Mouse (Mus musculus) lung, embryonic 14.5 days (tissue): ENCODE measurements around the gene Kdm2b. TPM values are rescaled to one million over a fixed set of nuclear protein-coding genes. Genes with fewer than 3 reads are reported as not detected.

ENCODE experiments used
- ATAC-seq: fragments of 200-750 bp; cut with Nextera tagmentation; 2 replicates; pipeline ENCODE4 v1.8.0; 2017; ENCODE audit warnings: mild to moderate bottlenecking, moderate TSS enrichment, moderate library complexity; ENCODE audit not compliant: insufficient read depth
- DNase-seq: peaks from one replicate; pipeline ENCODE4 v3.0.0-alpha.2; 2015
- H3K27ac ChIP-seq: fragments of 300-500 bp; sonication (generic); 2 replicates; pipeline ENCODE4 v1.5.1; 2014; ENCODE audit warnings: low read depth, mild to moderate bottlenecking, moderate library complexity
- H3K27me3 ChIP-seq: fragments of 300-500 bp; sonication (generic); 2 replicates; pipeline ENCODE4 v1.6.1; 2014; ENCODE audit warnings: low read length, control low read depth; ENCODE audit not compliant: insufficient read depth
- H3K36me3 ChIP-seq: fragments of 300-500 bp; sonication (generic); 2 replicates; pipeline ENCODE4 v1.6.1; 2014; ENCODE audit warnings: control low read depth; ENCODE audit not compliant: insufficient read depth
- H3K4me1 ChIP-seq: fragments of 300-500 bp; sonication (generic); 2 replicates; pipeline ENCODE4 v1.6.1; 2014; ENCODE audit warnings: antibody characterized with exemption, control low read depth; ENCODE audit not compliant: insufficient read depth
- H3K4me2 ChIP-seq: fragments of 300-500 bp; sonication (generic); 2 replicates; pipeline ENCODE4 v1.6.1; 2014; ENCODE audit warnings: mild to moderate bottlenecking
- H3K4me3 ChIP-seq: fragments of 300-500 bp; sonication (generic); 2 replicates; pipeline ENCODE4 v1.5.1; 2014; ENCODE audit warnings: low read depth, low read length
- H3K9ac ChIP-seq: fragments of 300-500 bp; sonication (generic); 2 replicates; pipeline ENCODE4 v1.6.1; 2014
- H3K9me3 ChIP-seq: fragments of 300-500 bp; sonication (generic); 2 replicates; pipeline ENCODE4 v1.6.1; 2016; ENCODE audit warnings: low read depth, low read length, control low read depth
- CTCF ChIP-seq: IDR thresholded peaks from 2 replicates; pipeline ENCODE4 v1.5.1; 2016; ENCODE audit warnings: antibody characterized with exemption, low read depth
- WGBS: fragments of 180-500 bp; shearing (Covaris S2); extraction: QIAGEN DNeasy Blood & Tissue Kit; methylation state at CpG from one replicate; pipeline ENCODE4 v1.1.7; 2014; 5-methylcytosine and 5-hydroxymethylcytosine counted together
- polyA plus RNA-seq: library from polyadenylated mRNA; unstranded; fragments of >200 nt; fragmentation: Nextera tagmentation; extraction: Ambion mirVana; gene quantifications from 2 replicates; pipeline ENCODE4 v1.2.1, GENCODE M21; 2014

Gene Kdm2b
- polyA plus RNA-seq, 1 experiment from 2014 or later = 46.7 TPM

GRCm38 (mm10) chr5:123029729-123030128, 40.1 kb upstream of the Kdm2b start:
- H3K4me3 ChIP-seq = no peak overlapping the region
- H3K27ac ChIP-seq = no peak overlapping the region
- no peaks in the 10 kb centered on the region for H3K27me3 ChIP-seq
- WGBS = 91% methylated on average over 7 of the region's 7 CpGs
- no peak for DNase-seq
- H3K4me1 ChIP-seq = no peaks in the 10 kb centered on the region
- no peak overlapping the region for H3K4me2 ChIP-seq
- peaks cover 26% of the 10 kb centered on the region; the same call in 1 of the 2 replicates for H3K36me3 ChIP-seq
- no peaks in the 10 kb centered on the region for H3K9me3 ChIP-seq
- TF ChIP-seq CTCF = no peak
- no peak for ATAC-seq
- H3K9ac ChIP-seq = no peak overlapping the region

GRCm38 (mm10) chr5:123027436-123027835, 37.8 kb upstream of the Kdm2b start:
- peaks cover 25% of the 10 kb centered on the region; the same call in 1 of the 2 replicates for H3K36me3 ChIP-seq
- ATAC-seq (no peak), DNase-seq (peak; percentile 55)
- H3K9ac ChIP-seq = no peak overlapping the region
- 45% methylated on average over 6 of the region's 6 CpGs for WGBS
- H3K27ac ChIP-seq = no peak overlapping the region
- H3K4me2 ChIP-seq = no peak overlapping the region
- H3K4me3 ChIP-seq = no peak overlapping the region
- H3K4me1 ChIP-seq = no peaks in the 10 kb centered on the region
- no peaks in the 10 kb centered on the region for H3K27me3 ChIP-seq
- no peak for TF ChIP-seq CTCF
- no peaks in the 10 kb centered on the region for H3K9me3 ChIP-seq

GRCm38 (mm10) chr5:123026414-123026813, 36.8 kb upstream of the Kdm2b start:
- H3K4me3 ChIP-seq = no peak overlapping the region
- H3K9me3 ChIP-seq = no peaks in the 10 kb centered on the region
- no peak overlapping the region for H3K4me2 ChIP-seq
- 56% methylated on average over 6 of the region's 6 CpGs for WGBS
- no peak for TF ChIP-seq CTCF
- no peaks in the 10 kb centered on the region for H3K4me1 ChIP-seq
- peaks cover 22% of the 10 kb centered on the region; the same call in 1 of the 2 replicates for H3K36me3 ChIP-seq
- no peak overlapping the region for H3K9ac ChIP-seq
- no peaks in the 10 kb centered on the region for H3K27me3 ChIP-seq
- DNase-seq = no peak
- peak overlapping the region; percentile 37; the same call in 1 of the 2 replicates for H3K27ac ChIP-seq
- no peak for ATAC-seq

- ATAC-seq (no peak), DNase-seq (no peak)
- TF ChIP-seq CTCF = no peak
- H3K9ac ChIP-seq = no peak overlapping the region
- H3K9me3 ChIP-seq = no peaks in the 10 kb centered on the region
- 74% methylated on average over 9 of the region's 9 CpGs for WGBS
- no peak overlapping the region for H3K4me2 ChIP-seq
- no peak overlapping the region for H3K4me3 ChIP-seq
- no peak overlapping the region for H3K27ac ChIP-seq
- H3K4me1 ChIP-seq = no peaks in the 10 kb centered on the region
- peaks cover 9% of the 10 kb centered on the region; the same call in 1 of the 2 replicates for H3K36me3 ChIP-seq
- no peaks in the 10 kb centered on the region for H3K27me3 ChIP-seq
Measured at GRCm38 (mm10) chr5:123024965-123025573, 35.4 kb upstream of the Kdm2b start.

- H3K9ac ChIP-seq = no peak overlapping the region
- H3K36me3 ChIP-seq = peaks cover under 1% of the 10 kb centered on the region; the same call in 1 of the 2 replicates
- no peak for TF ChIP-seq CTCF
- H3K4me2 ChIP-seq = no peak overlapping the region
- DNase-seq = no peak
- no peak overlapping the region for H3K27ac ChIP-seq
- 77% methylated on average over 6 of the region's 6 CpGs for WGBS
- no peak overlapping the region for H3K4me3 ChIP-seq
- no peaks in the 10 kb centered on the region for H3K9me3 ChIP-seq
- no peaks in the 10 kb centered on the region for H3K4me1 ChIP-seq
- no peaks in the 10 kb centered on the region for H3K27me3 ChIP-seq
- no peak for ATAC-seq
Measured at GRCm38 (mm10) chr5:123024312-123024711, 34.7 kb upstream of the Kdm2b start.

GRCm38 (mm10) chr5:123023049-123023448, 33.4 kb upstream of the Kdm2b start:
- TF ChIP-seq CTCF = no peak
- Histone ChIP-seq H3K27ac (no peak overlapping the region), H3K9ac (no peak overlapping the region), H3K36me3 (no peaks in the 10 kb centered on the region), H3K9me3 (no peaks in the 10 kb centered on the region), H3K4me2 (no peak overlapping the region), H3K27me3 (no peaks in the 10 kb centered on the region), H3K4me1 (no peaks in the 10 kb centered on the region), H3K4me3 (no peak overlapping the region)
- 72% methylated on average over 6 of the region's 6 CpGs for WGBS
- DNase-seq = no peak
- ATAC-seq = no peak

GRCm38 (mm10) chr5:123021438-123021837, 31.8 kb upstream of the Kdm2b start:
- DNase-seq (no peak), ATAC-seq (no peak)
- Histone ChIP-seq H3K4me2 (no peak overlapping the region), H3K27ac (no peak overlapping the region), H3K4me1 (peaks cover 7% of the 10 kb centered on the region; the same call in 1 of the 2 replicates), H3K4me3 (no peak overlapping the region), H3K27me3 (no peaks in the 10 kb centered on the region), H3K9me3 (no peaks in the 10 kb centered on the region), H3K36me3 (no peaks in the 10 kb centered on the region), H3K9ac (no peak overlapping the region)
- WGBS = 85% methylated on average over 7 of the region's 7 CpGs
- TF ChIP-seq CTCF = no peak
